Mouse (Mus musculus) heart, postnatal 0 days (tissue): ENCODE data around the gene Coro1c.

Experiments
- CTCF ChIP-seq: IDR thresholded peaks from 2 replicates; pipeline ENCODE4 v1.5.1; 2016; ENCODE audit warnings: antibody characterized with exemption, control low read depth, low read depth
- EP300 ChIP-seq: IDR thresholded peaks from 2 replicates; pipeline ENCODE4 v1.6.1; 2016; ENCODE audit warnings: antibody characterized with exemption, low read depth

DNA sequence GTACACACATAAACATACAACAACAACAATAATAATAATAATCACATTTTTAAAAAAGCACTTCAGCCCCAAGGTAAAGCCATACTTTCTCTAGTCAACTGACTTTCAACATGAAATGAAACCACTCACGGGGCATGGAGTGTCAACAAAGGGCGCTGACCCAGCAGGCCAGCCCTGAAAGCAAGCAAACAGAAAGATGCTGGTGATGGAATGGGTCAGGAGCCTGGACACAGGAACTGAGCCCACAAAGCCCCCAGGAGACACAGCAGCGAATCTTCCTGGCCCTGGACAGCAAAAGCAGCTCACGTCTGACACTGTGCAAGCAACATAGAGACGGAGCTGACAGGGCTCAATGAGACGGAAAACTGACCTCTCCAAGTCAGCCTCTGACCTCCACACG, 23.8 kb downstream of the Coro1c start:
- TF ChIP-seq CTCF (no peak), EP300 (no peak)
